Mouse (Mus musculus): ENCODE data around the gene 6720489N17Rik. TPM values are rescaled to one million over a fixed set of nuclear protein-coding genes. Genes with fewer than 3 reads are reported as not detected.
"Not testable (repeated sequence)": the region's sequence is repeated elsewhere in the genome, so short reads cannot be mapped to it uniquely, and the experiment has no call there.

Gene 6720489N17Rik
- polyA plus RNA-seq, 1 experiment from 2014 or later: 10.5 TPM

- not testable (repeated sequence) for H3K27me3 ChIP-seq (replicated peaks; ENCODE audit: control insufficient read depth, insufficient read depth, low read length); H3K27ac ChIP-seq (replicated peaks; ENCODE audit: low read depth, low read length); H3K4me1 ChIP-seq (ENCODE audit: control insufficient read depth, insufficient read depth, low read length)
- Histone ChIP-seq H3K9ac (ENCODE audit: low read depth, low read length) (peak within 1 kb of the TSS; percentile 58), H3K36me3 (ENCODE audit: control insufficient read depth, insufficient read depth, low read length) (peaks cover 11% of the 10 kb centered on the region; the same call in 1 of the 2 replicates), H3K9me3 (ENCODE audit: control insufficient read depth, low read length) (peaks cover 18% of the 10 kb centered on the region), H3K4me2 (ENCODE audit: low read depth, low read length) (peak within 1 kb of the TSS; percentile 40), H3K4me3 (ENCODE audit: low read depth, low read length) (peak within 1 kb of the TSS; percentile 40)
- 2% methylated on average over 23 of the region's 27 CpGs for WGBS
- DNase-seq (ENCODE audit: low spot score): peak; percentile 0
- ATAC-seq (ENCODE audit: low read depth): 0 out of 2 replicates have a peak, but pooled peaks have one; percentile 57
Measured at GRCm38 (mm10) chr13:62558189-62559110, 65.5 kb downstream of the 6720489N17Rik start, which contains the start of gene Zfp935. Gene Zfp935 (minus strand): TSS chr13:62558511.

Small RNAs within 50 kb of the gene (microRNA-seq; reads per million reads assigned to microRNA genes)
- not detected for gene Gm24020 (ENCODE audit: borderline number of aligned reads)

Other genes starting within 250 kb of the 6720489N17Rik start
- gene Gm3604, start 241.0 kb downstream of the 6720489N17Rik start, polyA plus RNA-seq (2014; fragmentation: Nextera tagmentation; extraction: Ambion mirVana): 4.0 and 4.8 TPM in 2 replicates
- 9.2 and 10.3 TPM in 2 replicates for gene Gm49359, start 157.3 kb downstream of the 6720489N17Rik start, polyA plus RNA-seq (2014; fragmentation: Nextera tagmentation; extraction: Ambion mirVana)
- gene Zfp935, start 65.7 kb downstream of the 6720489N17Rik start, polyA plus RNA-seq (2014; fragmentation: Nextera tagmentation; extraction: Ambion mirVana): not detected in 2 replicates
- 14.5 and 18.0 TPM in 2 replicates for gene Zfp934, start 53.0 kb downstream of the 6720489N17Rik start, polyA plus RNA-seq (2014; fragmentation: Nextera tagmentation; extraction: Ambion mirVana)
- gene Platr25, start 136.5 kb upstream of the 6720489N17Rik start, polyA plus RNA-seq (2014; fragmentation: Nextera tagmentation; extraction: Ambion mirVana): 27.9 and 28.6 TPM in 2 replicates
- 7.5 and 10.5 TPM in 2 replicates for gene Gm5141, start 161.6 kb upstream of the 6720489N17Rik start, polyA plus RNA-seq (2014; fragmentation: Nextera tagmentation; extraction: Ambion mirVana)
- 3.1 and 5.4 TPM in 2 replicates for gene Fbp2, start 234.2 kb upstream of the 6720489N17Rik start, polyA plus RNA-seq (2014; fragmentation: Nextera tagmentation; extraction: Ambion mirVana)

Data from embryonic facial prominence, embryonic 14.5 days (tissue).